Mouse (Mus musculus) lung, postnatal 36 days (tissue): ENCODE data around the gene Nkpd1.

Source experiments
- DNase-seq: peaks from one replicate; pipeline ENCODE4 v3.0.0; 2022; ENCODE audit warnings: mixed read lengths

Nkpd1 gene

DNA sequence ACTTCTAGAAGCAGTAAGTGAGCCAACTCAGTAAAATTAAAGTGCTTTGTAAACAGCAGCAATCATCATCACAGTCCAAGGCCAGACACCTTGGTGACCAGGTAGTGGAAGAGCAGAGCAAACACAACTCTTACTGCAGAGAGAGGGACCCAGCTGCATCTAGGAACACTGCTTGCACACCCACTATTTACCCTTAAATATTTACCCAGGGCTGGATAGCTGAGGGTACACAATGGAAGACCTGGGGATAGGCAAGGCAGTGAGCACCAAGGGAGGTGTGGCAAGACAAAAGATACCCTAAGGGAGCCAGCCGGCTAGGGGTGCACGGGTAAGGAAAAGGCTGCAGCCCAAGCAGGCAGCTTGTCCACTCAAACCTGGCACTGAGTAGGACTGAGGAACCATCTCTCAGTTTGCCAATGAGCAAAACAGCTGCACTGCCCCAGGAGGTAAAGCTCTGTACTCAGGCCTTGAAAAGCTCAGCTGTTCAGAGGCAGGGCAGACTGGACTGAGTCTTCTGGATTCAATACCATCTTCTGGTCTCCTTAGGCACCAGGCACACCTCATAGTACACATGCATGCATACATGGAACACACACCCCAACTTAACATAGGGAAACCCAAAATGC lies 29.8 kb downstream of the Nkpd1 start:
- DNase-seq: peak; percentile 39

DNA sequence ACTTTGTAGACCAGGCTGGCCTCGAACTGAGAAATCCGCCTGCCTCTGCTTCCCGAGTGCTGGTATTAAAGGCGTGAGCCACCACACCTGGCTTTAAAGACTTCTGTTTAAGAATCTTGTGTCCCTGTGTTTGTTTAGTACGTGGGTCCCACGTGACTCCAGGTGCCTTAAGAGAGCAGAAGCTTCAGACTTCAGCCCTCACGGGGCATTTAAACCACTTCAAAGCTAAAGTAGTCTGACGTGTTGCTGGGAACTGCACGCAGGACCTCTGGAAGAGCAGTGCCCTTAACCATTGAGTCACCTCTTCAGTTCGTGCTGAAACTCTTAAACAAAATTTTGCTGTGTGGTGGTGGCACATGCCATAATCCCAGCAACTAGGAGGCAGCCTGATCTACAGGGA lies 31.8 kb downstream of the Nkpd1 start:
- peak; percentile 78 for DNase-seq

DNA sequence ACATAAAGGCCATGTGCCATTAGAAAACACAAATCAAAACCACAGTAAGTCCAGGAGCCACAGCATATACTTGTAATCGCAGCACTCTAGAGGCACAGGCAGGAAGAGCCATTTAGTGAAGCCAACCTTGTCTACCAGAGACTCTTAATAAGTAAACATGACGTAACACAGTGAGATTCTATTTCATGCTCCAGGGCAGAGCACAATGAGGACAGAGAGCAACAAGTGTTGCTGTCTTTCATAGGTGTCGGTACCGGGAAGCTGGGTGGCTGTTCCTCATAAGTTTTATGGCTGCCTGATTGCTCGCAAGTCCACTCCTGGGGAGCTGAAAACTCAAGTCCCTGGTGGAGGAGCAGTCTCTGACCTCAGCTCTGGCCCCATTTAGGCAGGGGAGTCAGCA lies 34.0 kb downstream of the Nkpd1 start:
- no peak for DNase-seq

GRCm38 (mm10) chr7:19552443-19552842 lies 34.8 kb downstream of the Nkpd1 start:
- DNase-seq: no peak

DNA sequence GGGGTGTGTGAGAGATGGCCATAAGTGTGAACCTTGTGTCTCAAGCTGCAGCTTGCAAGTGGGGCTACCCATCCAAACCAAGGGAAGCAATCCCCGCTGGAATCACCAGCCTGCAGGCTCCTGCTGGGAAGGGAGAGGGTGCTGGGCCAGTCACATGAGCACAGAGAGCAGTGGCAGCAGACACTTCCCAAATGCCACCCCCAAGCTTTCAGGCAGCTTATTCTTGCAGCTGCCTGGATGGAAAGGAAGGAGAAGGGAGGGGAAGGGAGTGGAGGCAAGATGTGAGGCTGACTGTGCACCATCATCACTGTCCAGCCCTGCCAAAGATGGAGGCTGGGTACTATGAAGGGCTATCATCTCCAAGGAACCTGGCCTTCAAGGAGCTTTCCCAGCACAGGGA lies 36.5 kb downstream of the Nkpd1 start:
- no peak for DNase-seq

DNA sequence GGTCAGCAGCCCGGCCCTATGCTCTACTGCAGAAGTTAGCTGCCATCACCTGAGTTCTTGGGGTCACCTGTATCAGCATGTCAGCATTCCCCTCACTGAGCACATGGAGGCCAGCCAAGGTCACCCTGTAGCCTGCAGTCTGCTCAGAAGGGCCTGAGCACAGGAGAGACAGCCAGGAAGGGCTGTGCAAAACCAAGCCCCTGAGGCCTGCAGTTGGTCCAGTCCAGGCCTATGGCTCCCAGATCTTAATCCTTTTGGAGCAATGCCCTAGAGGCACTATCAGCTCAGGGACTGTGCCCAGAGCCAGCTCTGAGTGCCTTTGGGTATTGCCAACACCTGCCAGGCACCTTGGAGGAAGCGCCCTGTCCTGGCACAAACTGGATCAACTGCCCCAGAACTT lies 39.4 kb downstream of the Nkpd1 start:
- peak; percentile 42 for DNase-seq

GRCm38 (mm10) chr7:19557982-19558900 lies 40.6 kb downstream of the Nkpd1 start:
- DNase-seq: no peak

DNA sequence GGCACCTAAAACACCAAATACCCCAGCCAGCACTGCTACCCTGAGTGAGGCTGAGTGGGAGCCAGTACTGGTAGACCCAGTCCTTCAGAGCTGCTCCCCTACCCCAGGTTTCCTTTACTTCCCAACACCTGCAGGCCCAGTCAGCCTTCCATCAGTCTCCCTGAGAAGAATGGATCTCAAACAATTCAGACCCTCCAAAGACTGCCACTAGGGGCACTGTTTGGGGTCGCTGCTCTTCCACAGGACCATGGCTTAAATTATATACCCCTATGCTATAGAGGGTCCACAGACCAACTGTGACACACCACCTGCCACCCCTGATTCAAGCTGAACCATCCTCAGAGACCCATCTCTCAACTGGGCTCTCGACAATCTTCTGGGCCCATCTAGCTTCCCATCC lies 41.3 kb downstream of the Nkpd1 start:
- no peak for DNase-seq

DNA sequence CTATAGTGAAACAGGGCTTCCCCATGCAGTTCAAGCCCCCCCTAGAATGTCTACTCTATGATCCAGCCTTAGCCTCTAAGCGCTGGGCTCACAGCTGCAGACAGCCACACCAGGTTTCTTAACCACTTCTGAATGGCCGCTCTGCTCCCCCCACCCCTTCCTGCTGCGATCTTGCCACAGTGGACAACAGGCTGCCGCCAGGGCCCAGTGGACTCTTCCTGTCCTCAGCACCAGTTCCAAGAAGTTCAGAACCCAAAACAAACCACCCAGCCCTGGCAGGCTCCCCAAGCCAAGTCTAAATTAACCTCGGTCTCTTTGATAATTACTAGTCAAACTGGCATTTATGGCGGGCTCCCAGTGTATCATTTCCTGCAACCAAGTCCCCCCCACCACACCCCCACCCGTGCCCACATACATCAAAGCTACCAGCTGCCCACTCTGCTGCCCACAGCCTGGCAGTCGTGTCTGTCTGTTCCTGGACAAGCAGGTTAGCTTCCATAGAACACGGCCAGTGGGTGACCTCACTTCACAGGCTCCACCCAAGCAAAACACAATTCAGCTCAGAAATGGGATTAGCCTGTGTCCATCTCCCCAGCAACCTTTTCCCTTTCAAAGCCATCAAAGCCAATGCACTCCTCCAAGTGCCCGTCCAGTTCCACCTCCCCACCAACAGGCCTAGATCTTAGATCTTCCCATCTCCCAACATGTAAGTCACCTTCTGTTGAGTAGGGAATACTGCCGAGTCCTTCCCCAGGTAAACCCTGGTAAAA lies 43.0 kb downstream of the Nkpd1 start:
- no peak for DNase-seq

- DNase-seq: no peak
Observed at GRCm38 (mm10) chr7:19561431-19561764, 43.8 kb downstream of the Nkpd1 start.

- peak; percentile 91 for DNase-seq
Observed at GRCm38 (mm10) chr7:19561765-19562642, 44.4 kb downstream of the Nkpd1 start.

DNA sequence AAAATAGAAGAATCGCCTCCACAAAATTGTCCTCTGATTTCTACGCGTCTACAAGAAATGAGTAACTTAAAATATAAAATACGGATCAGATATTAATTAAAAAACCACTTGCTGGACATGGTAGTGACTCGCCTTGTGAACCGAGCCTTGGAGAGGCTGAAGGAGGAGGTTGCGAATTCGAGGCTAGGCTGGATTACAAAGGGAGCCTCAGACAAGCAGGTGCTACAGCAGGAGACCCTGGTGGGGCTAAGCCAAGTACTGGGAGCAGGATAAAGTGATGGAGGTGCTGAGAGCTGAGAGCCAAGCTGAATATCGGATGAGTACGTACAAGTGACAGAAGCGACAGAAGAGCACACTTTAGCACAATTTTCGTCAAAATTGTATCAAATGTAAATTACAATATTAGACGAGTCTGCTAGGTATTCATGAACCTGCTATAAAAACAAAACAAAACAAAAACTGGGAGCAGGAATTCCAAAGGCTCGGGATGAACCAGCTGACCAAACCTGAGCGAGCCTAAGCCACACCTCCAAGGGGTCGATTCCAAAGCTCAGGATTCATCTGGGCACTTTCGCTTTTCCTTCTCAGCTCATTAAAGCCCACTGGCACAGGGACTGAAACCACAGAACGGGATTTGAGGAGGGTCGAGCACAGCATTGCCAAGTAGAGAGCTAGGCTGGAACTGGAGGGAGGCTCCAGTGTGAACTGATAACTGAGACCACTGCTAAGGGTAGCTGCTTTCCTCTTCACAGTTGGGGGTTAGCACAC lies 45.2 kb downstream of the Nkpd1 start, which contains the start of gene Ppp1r37:
Gene Ppp1r37, minus strand, starts transcription at position 434 of the 768 bp plus-strand sequence.
- peak; percentile 50 for DNase-seq

DNA sequence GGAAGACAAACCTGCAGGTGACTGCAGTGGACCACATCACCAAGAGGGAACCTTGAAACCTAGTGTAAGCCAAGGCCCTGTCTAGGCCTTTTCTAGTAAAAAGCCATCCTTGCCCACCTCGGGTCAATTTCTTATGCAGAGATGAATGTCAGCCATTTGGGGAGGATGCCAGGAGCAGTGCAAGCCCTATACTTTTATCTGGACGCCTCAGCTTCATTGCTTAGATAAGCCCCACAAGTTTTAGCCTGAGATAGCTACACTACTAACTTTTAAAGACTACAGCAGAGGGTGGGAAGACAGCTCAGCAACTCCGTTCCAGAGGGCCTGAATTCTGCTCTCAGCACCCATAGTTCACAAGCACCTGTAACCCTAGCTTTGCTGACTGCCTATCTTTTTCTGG lies 46.2 kb downstream of the Nkpd1 start:
- no peak for DNase-seq

DNA sequence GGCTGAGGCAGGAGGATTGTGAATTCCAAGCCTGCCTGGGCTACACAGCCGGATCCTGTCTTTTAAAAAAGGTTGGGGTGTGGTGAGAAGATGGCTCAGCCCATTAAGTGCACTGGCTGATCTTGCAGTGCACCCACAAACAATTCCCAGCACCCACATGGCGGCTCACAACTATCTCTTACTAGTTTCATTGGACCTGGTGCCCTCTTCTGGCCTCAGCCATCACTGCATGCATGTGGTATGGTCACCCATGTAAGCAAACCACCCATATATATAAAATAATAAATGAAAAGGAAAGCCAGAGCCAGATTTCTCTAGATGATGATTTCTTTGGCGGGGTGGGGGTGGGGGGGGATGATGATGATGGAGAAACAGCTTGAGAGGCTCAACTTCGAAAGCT lies 46.8 kb downstream of the Nkpd1 start:
- no peak for DNase-seq

DNA sequence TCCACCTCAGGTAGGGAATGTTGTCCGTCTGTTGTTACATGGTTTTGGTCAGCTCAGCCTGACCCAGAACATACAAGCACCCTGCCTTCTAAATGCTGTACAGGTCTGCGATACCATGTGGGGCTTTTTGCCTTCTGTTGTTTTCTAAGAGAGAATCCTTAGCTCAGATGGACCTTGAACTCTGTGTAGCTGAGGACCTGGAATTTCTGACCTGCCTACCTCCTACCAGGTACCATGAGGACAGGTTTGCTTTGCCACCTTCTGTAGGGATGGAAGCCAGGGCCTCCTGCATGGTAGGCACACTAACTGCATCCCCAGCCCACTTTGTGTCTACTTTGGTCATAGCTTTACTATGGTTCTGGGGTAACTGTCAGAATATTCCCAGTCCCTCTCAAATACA lies 48.2 kb downstream of the Nkpd1 start:
- DNase-seq: no peak

DNA sequence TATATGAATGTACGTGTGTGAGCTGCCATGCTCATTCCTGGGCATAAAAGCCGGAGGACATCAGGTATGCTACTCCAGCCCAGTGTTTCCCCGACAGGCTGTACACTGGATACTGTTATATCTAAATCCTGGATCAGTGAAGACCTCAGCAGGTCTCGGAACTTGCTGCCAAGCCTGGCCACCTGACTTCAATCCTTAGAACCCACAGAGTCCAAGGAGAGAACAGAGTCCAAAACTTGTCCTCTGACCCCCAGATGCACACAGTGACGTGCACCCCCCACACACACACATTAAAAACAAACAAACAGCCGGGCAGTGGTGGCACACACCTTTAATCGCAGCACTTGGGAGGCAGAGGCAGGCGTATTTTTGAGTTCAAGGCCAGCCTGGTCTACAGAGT lies 49.8 kb downstream of the Nkpd1 start:
- DNase-seq: no peak

DNA sequence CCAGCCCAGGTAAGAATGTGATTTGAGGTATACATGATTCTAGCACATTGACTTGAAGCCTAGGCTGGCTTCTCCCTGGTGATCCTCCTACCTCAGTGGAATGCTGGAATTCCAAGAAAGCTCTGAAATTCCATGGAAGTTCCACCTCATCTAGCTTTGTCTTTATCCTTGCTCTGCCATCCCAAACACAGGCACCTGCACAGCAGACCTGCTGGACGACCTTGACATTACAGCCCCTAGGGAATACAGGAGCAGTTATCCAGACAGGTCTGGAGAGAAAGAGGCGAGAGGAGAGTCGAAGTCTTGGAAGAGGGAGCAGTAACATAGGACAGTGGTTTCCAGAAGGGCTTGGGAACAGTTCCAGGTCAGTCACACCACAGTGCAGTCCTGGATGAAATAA lies 52.0 kb downstream of the Nkpd1 start:
- DNase-seq: no peak

DNA sequence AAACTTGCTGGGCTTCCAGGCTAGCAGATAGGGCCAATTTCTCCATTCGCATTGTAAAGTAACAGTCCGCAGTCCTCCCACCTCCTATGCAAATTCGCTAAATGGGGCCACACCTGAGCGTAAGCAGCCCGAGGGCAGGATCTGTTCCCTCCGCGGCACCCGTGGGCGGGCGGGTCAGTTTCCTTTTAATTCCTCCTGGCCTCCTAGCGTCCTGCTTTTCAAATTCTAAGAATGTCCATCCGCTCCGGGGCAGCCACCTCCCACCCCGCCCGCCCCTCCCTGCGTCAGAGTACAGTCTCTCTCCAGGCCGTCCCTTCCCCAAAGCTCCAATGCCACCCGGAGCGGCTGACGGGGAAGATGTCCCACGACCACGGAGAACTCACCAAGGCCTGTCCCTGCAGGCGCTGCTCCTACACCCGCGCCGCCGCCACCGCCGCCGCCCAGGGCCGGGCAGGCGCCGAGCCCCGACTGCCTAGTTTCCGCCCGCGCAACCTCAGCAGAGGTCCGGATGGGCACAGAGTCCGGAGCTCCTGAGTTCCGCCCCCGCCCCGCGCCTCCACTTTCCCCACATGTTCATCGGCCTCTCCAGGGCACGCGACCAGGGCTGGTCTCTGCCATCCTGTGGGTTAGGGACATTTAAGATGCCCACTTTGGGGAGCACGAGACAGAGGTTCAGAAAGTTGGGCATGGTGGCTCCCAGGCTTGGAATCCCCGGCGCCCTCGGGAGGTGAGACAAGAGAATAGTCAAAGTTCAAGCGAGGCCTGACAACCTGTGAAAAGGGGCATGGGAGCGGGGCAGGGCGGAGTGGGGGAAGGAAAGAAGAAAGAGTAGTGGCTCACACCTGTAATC lies 55.5 kb downstream of the Nkpd1 start:
- DNase-seq: peak; percentile 79

- DNase-seq: no peak
Observed at GRCm38 (mm10) chr7:19573776-19574140, 56.1 kb downstream of the Nkpd1 start.
